Mouse (Mus musculus) left cerebral cortex, postnatal 10 days (tissue): ENCODE results near the gene 9430097D07Rik. TPM values are rescaled to one million over a fixed set of nuclear protein-coding genes. Genes with fewer than 3 reads are reported as not detected.

ENCODE experiments used
- DNase-seq, 2 experiments: peaks; one replicate each; pipeline ENCODE4 v3.0.0; 2021 to 2022; ENCODE audit warnings: low spot score in 2 of 2, mixed read lengths in 1 of 2; ENCODE audit errors: extremely low spot score in 1 of 2
- intact Hi-C: fragments of 180-260 bp; cut with DNase I; formaldehyde crosslinking; loops from one replicate; pipeline ENCODE4 v1.15.1; 2025
- total RNA-seq, 2 experiments: library from RNA; stranded (reverse); gene quantifications; 2 replicates each; pipeline ENCODE4 v1.2.3; 2021

The 9430097D07Rik gene
- total RNA-seq, 2 experiments from 2014 or later, result 0.81 to 1.2 TPM

DNA sequence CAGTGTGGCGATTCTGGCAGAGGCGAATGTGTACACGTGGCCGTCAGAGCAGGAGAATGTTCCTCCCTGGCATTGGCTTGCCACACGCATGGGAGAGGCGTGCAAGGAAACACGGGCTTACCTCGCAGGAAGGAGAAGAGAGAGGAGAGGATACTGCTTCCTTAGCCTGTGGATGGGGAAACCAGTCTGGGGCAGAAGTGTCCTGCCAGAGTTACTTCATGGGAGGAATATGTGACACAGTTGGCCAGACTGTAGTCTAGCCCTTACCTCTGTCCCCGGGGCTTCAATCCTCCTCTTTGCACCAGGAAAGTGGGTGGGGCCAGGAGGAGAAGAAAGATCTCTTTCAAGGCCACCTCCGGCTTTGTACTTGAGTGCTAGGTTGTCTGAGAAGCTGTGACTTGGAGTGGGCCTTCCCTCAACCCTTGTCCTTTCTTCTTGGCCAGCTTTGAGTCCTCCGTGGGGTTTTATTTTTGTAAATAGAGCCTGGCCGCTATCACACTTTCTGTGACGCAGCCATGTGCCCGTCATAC lies 36.0 kb downstream of the 9430097D07Rik start:
- no peak for DNase-seq
- intact Hi-C loops, result loop anchor here (5.0 kb wide), 1 partner anchor 52 kb away; no protein-coding TSS in a partner anchor

DNA sequence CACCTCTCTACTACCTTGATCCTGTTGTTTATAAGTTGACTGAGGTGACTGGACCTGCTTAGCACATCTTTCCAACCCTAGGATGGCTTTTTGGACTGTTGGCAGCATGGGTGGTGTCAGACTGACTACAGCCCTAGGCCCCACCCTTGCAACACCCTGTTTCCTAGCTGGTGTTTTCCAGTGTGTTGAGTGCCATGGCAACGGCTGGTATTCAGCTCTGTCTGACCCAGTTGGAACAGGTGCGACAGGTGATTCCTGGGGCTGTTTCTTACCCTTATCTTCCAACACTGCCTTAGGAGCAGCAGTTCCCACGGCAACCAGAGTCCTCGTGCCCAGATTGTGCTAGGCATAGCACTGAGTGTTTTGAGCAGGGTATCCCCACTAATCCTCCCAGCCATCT lies 37.0 kb downstream of the 9430097D07Rik start:
- no peak for DNase-seq
- intact Hi-C loops, result loop anchor here (5.0 kb wide), 1 partner anchor 51 kb away; no protein-coding TSS in a partner anchor

DNA sequence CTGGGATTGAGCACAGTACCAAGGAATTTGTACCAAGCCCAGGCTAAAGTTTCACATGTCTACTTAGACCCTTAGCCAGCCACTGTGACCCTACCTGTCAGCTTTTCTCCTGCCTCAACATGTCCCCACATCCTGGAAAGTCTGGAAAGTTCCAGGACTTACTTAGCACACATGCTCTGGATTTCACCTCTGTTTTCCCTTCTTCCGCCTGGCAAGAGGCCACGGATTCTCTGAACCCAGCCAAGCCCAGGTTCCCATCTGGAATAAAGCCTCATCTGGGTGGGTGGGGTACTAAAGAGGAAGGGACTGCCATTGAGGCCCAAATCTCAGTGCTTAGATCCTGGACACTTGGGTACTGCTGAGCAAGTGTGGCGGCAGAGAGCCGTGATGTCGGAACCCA lies 37.5 kb downstream of the 9430097D07Rik start:
- intact Hi-C loops, result loop anchor here (5.0 kb wide), 1 partner anchor 51 kb away; no protein-coding TSS in a partner anchor
- no peak for DNase-seq

DNA sequence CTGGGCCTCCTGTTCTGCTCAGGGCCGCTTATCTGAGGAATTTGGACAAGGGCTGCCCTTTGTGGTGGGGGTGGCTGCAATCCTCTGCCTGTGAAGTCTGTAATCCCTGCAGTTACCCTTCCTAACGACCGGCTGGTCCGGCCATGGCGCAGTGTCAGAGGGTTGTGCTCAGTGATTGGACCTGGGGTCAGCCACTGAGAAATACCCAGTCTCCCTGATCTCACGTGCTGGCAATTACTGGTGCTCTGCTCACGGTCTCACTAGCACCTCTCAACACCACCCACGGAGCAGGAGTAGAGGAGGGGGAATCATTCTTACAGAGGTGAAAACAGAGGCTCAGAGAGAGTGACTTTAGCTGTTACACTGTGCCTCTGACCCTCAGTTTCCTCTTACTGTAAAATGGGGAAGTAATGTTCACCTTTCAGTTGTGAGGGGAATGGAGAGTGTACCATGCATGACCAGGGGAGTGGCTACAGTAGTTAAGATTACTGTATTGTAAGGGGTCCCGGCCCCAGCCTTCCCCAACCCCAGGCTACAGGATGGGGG lies 38.1 kb downstream of the 9430097D07Rik start:
- no peak for DNase-seq
- intact Hi-C loops, result loop anchor here (5.0 kb wide), 1 partner anchor 50 kb away; no protein-coding TSS in a partner anchor

DNA sequence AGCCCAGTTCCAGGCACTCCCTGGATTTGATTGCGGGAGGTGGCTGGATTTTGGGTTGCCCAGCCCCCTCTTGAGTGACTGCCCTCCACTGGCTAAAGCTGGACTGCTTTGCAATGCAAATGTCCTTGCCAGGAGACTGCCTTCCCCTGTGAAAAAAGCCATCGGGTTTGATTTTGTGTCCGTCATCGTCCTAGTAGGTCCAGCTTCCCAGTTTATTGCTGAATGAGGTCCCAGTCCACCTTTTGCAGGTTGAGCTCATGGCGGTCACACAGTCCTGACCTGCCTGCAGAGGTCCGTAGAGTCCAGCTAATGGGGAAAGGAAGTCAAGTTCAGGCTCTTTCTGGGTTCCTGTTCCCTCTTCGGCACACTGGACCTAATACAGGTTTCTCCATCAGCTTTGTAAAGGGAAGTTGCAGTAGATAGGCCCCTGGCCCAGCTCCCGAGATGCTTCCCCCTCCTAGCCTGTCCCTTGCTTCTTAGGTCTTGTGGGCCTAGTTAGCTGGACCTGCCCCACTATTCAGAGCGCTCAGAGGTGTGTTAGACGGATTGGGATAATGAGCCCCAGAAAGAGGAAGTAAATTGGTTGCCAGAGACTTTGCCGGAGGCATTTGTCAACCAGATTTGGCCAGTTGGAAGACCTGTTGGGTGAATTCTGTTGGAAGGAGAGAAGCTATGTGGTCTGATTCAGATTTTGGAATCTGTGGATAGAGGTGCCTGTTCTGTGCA lies 38.7 kb downstream of the 9430097D07Rik start:
- DNase-seq, result peak; percentile 43 to 65
- intact Hi-C loops, result loop anchor here (5.0 kb wide), 1 partner anchor 49 kb away; no protein-coding TSS in a partner anchor

DNA sequence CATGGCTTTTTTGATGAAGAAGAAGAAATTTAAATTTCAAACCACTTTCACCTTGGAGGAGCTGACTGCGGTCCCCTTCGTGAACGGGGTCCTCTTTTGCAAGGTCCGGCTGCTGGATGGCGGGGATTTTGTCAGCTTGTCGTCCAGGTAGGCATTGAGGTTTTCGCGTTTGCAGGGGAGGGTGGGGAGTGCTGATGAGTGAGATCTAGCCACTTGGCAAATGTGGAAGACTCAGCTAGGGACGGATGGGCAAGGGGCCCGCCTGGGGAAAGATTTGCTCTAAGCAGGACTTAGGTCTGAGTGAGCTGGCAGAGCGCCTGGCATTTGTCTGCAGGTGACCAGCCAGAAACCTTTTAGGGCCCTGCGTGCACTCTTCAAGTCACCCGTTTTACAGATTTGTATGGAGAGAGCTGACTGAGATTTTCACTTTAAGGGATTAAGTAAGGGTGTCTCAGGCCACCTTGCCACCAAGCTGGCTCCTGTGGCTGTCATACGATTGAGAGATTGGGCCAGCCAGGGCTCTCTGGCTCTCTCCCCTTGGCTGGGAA lies 39.3 kb downstream of the 9430097D07Rik start:
- intact Hi-C loops, result loop anchor here (5.0 kb wide), 1 partner anchor 49 kb away; no protein-coding TSS in a partner anchor
- peak in 1 of 2 experiments; percentile 58 for DNase-seq

DNA sequence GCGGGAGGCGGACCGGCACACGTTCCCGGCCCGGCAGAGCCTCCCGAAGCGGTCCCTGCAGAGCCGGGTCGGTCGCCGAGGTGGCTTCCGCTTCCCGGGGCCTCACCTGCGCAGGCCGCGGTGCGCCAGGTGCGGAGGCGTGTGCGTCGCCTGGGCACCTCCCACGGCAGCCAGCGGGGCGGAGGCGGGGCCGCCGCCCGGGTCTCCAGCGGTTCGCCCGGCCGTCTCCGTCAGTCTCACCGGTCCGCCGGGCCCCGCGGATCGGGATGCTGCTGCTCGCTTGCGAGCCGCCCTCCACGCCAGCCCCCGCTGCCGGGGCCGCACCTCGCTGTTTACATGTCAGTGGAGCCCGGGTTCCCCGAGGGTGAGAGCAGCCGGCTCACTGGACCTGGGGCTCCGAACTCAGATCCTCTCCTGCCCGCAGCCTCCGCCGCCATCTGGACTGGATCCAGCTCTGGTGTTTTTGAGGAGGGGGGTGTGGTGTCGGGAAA lies 39.9 kb downstream of the 9430097D07Rik start:
- intact Hi-C loops, result loop anchor here (5.0 kb wide), 1 partner anchor 48 kb away; no protein-coding TSS in a partner anchor

DNA sequence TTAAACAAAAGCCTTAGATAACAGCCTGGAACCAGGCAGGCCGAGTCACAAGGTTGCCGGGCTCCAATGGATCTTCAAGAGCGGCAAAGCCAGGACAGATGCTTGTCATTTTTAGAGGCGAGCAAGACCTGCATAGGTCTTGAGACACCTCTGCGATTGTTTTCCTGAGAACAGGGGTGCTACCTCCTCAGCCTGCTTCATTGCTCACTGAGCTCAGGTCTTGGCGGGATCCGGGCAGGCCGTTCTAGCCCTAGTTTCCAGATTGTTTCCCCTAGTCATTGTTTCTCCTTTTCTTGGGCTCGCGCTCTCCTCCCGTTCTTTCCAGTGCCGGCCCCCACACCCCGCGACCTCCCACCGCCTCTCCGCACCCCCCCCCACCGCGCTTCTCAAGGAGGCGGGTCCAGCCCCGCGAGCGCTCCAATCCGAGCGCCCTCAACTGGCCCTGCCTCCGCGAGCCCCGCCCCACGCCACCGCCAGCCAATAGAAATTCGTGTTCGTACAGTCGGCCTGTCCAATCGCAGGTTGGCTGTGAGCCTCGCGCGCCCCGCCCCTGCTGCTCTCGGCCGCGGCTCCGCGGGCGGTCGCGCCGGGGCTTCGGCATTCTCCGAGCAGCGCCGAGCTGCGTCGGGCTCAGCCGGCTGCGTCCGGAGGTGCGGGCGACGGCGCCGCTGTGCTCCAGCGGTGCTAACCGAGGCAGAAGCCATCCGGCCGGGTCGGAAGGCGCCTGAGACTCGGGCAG lies 40.6 kb downstream of the 9430097D07Rik start, which contains the start of gene Fam102a:
Gene Fam102a (plus strand): TSS at position 600 of the 739 bp plus-strand sequence.
- DNase-seq, result peak; percentile 98 to 100
- intact Hi-C loops, result loop anchor here (5.0 kb wide), 1 partner anchor 48 kb away; no protein-coding TSS in a partner anchor

More for the DNA sequence above, 39.9 kb downstream of the 9430097D07Rik start:
- DNase-seq, result peak in 1 of 2 experiments; percentile 80

DNA sequence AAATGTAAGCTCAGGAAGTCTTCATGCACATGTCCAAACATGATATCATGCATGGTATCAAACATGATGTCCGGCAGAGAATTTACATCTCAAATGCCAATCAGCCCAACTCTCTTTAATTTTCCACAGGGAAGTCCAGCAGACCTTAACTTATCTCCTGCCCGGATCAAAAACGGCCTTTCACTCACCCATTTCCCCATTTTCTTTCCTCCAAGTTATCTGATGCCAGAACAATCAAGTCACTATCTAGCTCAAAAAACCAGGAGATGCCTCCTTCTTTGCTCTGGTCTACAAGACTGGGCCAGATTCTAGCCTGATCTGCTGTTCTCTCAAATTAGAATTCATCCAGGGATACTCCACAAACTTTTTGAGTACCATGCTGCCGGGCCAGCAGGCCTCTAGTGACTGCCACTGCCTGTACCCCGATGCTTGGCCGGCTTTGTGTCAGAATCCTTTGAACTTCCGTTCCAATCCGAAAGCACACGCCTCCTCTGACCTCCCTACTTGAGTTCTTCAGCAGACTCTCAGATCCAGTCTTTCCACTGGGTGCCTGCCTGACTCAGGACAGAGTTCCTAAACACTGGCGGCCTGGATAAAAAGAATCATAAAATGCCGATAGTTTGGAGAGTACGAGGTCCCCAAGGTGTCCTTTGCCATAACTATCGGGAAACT lies 41.3 kb downstream of the 9430097D07Rik start:
- intact Hi-C loops, result no loop called here
- peak in 1 of 2 experiments; percentile 65 for DNase-seq

DNA sequence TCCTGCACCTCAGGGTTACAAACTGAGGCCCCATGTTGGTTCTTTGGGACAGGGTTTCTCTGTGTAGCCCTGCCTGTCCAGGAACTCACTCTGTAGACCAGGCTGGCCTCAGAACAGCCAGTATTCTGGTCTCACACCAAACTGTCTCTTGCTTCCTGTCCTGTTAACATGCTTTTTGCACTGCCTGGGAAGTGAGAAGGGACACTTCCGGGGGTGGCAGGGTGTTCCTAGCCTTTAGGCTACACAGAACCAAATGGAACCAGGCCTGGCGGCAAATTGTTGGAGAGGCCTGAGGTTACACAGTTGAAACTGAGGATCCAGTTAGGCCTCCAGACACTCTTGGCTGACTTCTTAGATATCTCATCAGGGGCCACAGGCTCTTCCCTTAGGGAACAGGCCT lies 42.3 kb downstream of the 9430097D07Rik start:
- no peak for DNase-seq
- intact Hi-C loops, result no loop called here

DNA sequence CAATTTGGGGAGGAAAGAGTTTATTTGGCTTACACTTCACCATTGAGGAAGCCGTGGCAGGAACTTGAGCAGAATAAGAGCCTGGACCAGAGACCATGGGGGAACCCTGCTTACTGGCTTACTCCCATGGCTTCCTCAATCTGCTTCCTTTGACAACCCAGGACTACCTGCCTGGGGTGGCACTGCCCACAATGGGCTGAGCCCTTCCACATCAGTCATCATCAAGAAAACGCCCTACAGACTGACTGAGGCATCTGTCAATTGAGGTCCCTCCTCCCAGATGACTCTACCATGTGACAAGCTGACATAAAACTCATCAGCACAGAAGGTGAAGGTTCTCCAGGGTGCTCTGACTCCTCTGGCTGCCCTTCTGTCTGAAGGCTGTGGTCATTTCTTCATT lies 45.0 kb downstream of the 9430097D07Rik start:
- no peak for DNase-seq
- intact Hi-C loops, result no loop called here

DNA sequence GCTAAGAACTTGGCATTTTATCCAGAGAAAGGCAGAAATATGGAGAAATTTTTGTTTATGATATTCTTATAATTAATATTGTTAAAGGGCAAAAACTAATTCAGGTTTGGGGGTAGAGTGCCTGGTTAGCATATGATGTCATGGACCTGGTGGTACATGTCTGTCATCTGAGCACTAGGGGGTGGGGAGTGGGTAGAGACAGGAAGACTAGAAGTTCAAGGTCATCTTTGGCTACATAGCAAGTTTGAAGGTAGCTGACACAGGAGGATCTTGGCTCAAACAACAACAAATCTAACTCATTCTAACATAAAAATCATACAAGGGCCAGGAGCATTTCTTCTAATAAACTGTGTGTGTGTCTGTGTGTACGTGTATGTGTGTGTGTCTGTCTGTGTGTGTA lies 47.2 kb downstream of the 9430097D07Rik start:
- intact Hi-C loops, result no loop called here
- no peak for DNase-seq

DNA sequence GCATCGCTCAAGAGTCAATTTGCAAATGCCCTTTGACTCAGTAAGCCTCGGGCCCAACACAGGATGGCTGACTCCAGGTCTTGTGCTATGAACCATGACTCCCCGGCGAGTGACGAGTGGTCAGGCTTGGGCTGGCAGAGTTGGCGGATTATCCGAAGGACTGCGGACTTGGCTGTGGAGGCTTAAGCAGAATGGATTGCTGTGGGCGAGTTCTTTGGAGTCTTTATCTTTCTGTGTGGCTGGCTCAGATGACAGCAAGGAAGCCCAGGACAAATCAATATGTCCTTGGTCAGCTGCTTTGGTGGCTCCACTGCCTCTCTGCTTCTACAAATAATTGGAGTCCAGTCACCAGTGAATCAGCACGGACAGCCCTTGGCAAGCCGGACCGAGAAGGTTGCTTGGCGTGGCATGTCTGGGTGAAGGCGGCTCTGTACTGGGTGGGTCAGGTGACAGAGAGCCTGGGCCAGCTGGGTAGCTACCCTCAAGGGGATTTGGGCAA lies 48.0 kb downstream of the 9430097D07Rik start:
- no peak for DNase-seq
- intact Hi-C loops, result no loop called here

DNA sequence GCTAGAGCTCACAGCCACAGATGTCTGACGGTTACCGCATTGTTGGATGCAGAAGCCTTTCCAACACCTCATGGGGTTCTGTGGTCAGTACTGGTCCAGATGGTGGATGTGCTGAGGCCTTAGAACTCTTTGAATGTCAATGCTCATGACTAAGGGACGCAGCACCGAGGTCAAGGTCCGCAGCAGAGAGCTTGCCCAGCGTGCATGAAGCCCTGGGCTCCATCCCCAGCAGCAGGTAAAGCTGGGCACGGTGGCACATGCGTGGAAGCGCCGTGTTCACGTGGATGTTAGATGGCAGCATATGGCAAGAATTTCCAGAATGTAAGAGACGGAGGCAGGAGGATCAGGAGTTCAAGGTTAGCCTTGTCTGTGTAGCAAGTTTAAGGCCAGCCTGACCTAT lies 49.7 kb downstream of the 9430097D07Rik start:
- DNase-seq, result no peak
- intact Hi-C loops, result no loop called here

DNA sequence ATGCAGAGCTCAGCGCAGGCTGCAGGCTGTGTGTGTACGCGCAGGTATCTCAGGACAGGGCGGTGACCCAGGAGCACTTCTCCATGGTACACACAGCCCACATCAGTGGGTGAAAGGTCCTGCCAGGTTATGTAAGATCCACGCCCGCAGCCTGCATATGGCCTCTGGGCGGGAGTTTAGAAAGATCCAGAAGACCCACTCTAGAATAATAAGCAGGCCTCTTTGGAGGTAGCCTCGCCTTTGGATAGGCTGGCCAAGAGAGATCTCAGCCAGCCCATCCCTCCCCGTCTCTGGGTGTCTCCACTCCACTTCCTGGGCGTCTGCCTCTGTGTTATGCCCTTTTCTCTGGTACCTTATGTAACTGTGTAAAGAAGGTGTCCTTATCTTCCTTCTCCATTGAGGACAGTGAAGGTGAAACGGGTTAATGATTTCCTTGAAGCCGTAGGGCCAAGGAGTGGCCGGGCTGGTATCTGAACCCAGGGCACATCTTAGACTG lies 50.9 kb downstream of the 9430097D07Rik start:
- intact Hi-C loops, result no loop called here
- DNase-seq, result no peak
